Mouse (Mus musculus) megakaryocyte, embryonic 14.5 days (primary cell): ENCODE data around the gene Sh3pxd2b. TPM values are rescaled to one million over a fixed set of nuclear protein-coding genes. Genes with fewer than 3 reads are reported as not detected.

ENCODE experiments used
- H3K27me3 ChIP-seq: replicated peaks from 2 replicates; pipeline ENCODE3; 2012; ENCODE audit warnings: inconsistent platforms
- H3K36me3 ChIP-seq: replicated peaks from 2 replicates; pipeline ENCODE3; 2012; ENCODE audit warnings: low read length, inconsistent platforms, mixed read lengths
- H3K4me1 ChIP-seq: 2 replicates; pipeline ENCODE4 v1.6.1; 2012; ENCODE audit warnings: inconsistent platforms
- H3K4me3 ChIP-seq: replicated peaks from 2 replicates; pipeline ENCODE3; 2012; ENCODE audit warnings: moderate library complexity, mild to moderate bottlenecking, inconsistent platforms
- H3K9me3 ChIP-seq: 2 replicates; pipeline ENCODE4 v1.6.1; 2012; ENCODE audit warnings: inconsistent platforms
- FLI1 ChIP-seq: IDR thresholded peaks from 2 replicates; pipeline ENCODE4 v1.6.1; 2012; ENCODE audit warnings: low read length, inconsistent platforms, mixed read lengths
- GATA1 ChIP-seq: IDR thresholded peaks from 3 replicates; pipeline ENCODE4 v1.6.1; 2012; ENCODE audit warnings: mixed read lengths, low read length, inconsistent platforms, borderline replicate concordance
- polyA plus RNA-seq: library from polyadenylated mRNA; stranded (reverse); fragments of >175 nt; gene quantifications from 2 replicates; pipeline ENCODE4 v1.2.3, GENCODE M21; 2012; ENCODE audit warnings: low replicate concordance; ENCODE audit not compliant: insufficient read depth

Gene Sh3pxd2b
- polyA plus RNA-seq, 1 experiment: 2.1 TPM

DNA sequence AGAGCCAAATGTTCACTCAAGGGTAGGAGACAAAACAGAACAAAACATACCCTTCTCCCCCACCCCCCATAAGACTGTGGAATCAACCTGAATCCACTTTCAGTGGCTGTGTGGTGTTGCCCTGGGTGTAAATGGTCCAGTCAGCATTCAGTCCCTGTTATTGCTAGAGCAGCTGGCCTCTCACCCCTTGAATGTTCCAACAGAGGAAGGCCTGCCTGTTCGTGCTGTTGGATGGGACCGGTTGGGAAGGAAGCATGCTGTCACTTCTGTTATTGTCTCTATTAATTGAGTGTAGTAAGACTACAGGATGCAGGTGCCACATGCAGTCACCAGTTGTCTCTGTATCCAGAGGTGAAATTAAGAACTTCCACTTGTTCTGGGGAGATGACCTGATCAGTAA lies 40.4 kb downstream of the Sh3pxd2b start:
- H3K36me3 ChIP-seq: peaks cover 6% of the 10 kb centered on the region
- TF ChIP-seq GATA1: no peak
- TF ChIP-seq FLI1: no peak
- H3K27me3 ChIP-seq: peaks cover 2% of the 10 kb centered on the region
- no peaks in the 10 kb centered on the region for H3K4me1 ChIP-seq
- H3K4me3 ChIP-seq: no peak overlapping the region
- H3K9me3 ChIP-seq: no peaks in the 10 kb centered on the region

GRCm38 (mm10) chr11:32393095-32393494 lies 45.5 kb downstream of the Sh3pxd2b start:
- TF ChIP-seq FLI1 (no peak), GATA1 (no peak)
- H3K4me3 ChIP-seq: no peak overlapping the region
- H3K27me3 ChIP-seq: peaks cover 17% of the 10 kb centered on the region
- no peaks in the 10 kb centered on the region; the same call in 1 of the 2 replicates for H3K4me1 ChIP-seq
- H3K36me3 ChIP-seq: peaks cover 7% of the 10 kb centered on the region
- H3K9me3 ChIP-seq: no peaks in the 10 kb centered on the region

GRCm38 (mm10) chr11:32395791-32396190 lies 48.2 kb downstream of the Sh3pxd2b start:
- Histone ChIP-seq H3K9me3 (no peaks in the 10 kb centered on the region), H3K4me1 (peaks cover 5% of the 10 kb centered on the region), H3K4me3 (no peak overlapping the region), H3K27me3 (peaks cover 20% of the 10 kb centered on the region), H3K36me3 (peaks cover 4% of the 10 kb centered on the region)
- TF ChIP-seq GATA1 (no peak), FLI1 (no peak)

DNA sequence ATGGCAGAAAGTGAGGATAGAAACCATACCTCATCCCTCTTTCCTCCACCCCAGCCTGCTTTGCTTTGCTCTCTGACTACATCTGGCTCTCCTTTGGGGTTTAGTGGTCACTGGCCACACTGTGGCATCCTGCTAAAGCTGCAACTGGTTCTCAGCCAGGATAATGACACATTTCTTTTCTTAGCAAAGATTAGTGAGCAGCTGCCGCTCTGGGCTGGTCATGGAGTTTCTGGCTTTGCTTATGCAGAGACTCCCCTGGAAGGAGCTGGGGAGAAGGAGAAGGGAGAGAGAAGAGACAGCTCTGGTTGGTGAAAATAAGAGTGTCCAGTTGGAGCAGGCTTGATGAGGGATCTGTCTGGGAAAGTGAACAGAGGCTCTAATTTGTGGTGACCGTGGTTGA lies 50.8 kb downstream of the Sh3pxd2b start:
- H3K9me3 ChIP-seq: no peaks in the 10 kb centered on the region
- H3K36me3 ChIP-seq: peaks cover 6% of the 10 kb centered on the region
- peaks cover 9% of the 10 kb centered on the region for H3K4me1 ChIP-seq

DNA sequence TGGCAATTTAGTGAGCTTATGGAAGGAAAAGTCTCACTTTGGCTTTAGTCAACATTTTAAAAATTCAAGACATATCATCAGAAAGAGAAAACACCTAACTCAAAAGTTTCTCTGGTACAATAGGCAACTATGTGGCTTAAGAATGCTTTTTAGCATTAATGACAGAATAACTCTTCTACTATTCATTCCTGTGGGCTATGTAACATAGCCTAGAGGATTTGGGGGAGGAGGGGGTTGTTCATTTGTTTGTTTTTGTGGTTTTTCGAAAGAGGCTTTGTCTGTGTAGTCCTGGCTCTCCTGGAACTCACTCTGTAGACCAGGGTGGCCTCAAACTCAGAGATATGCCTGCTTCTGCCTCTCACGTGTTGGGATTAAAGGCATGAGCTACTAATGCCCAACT lies 51.6 kb downstream of the Sh3pxd2b start:
- TF ChIP-seq FLI1 (no peak), GATA1 (no peak)
- Histone ChIP-seq H3K36me3 (peaks cover 4% of the 10 kb centered on the region), H3K9me3 (no peaks in the 10 kb centered on the region)

More for the DNA sequence above, 50.8 kb downstream of the Sh3pxd2b start:
- H3K4me3 ChIP-seq: no peak overlapping the region
- TF ChIP-seq FLI1: no peak
- no peak for TF ChIP-seq GATA1
- peaks cover 29% of the 10 kb centered on the region for H3K27me3 ChIP-seq

GRCm38 (mm10) chr11:32402712-32403111 lies 55.1 kb downstream of the Sh3pxd2b start:
- no peak overlapping the region for H3K4me3 ChIP-seq
- H3K4me1 ChIP-seq: peaks cover 24% of the 10 kb centered on the region
- H3K9me3 ChIP-seq: no peaks in the 10 kb centered on the region
- no peak for TF ChIP-seq GATA1
- TF ChIP-seq FLI1: no peak
- H3K36me3 ChIP-seq: peaks cover 5% of the 10 kb centered on the region
- peaks cover 14% of the 10 kb centered on the region for H3K27me3 ChIP-seq

More for the DNA sequence above, 51.6 kb downstream of the Sh3pxd2b start:
- Histone ChIP-seq H3K27me3 (peaks cover 26% of the 10 kb centered on the region), H3K4me1 (peaks cover 9% of the 10 kb centered on the region), H3K4me3 (no peak overlapping the region)

DNA sequence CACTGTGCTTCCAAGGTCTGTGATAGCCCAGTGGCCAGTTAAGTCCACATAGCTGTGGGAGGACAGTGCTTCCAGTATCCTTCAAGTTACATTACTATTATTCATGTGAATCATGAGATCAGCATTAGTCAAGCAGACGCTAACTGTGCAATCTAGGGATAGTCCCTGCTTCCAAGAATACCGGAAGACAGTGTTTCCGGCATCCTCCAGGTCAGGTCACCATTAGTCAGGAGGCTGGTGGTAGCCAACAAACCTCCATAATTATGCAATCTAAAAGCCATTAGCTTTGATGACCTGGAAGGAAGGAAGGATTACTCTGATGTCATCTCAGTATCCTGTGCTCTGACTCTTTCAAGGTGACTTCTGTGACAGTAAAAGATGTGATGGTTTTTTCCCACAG lies 57.1 kb downstream of the Sh3pxd2b start:
- H3K9me3 ChIP-seq: no peaks in the 10 kb centered on the region
- peaks cover 5% of the 10 kb centered on the region for H3K36me3 ChIP-seq
- no peak overlapping the region for H3K4me3 ChIP-seq
- no peak for TF ChIP-seq GATA1
- no peak for TF ChIP-seq FLI1
- H3K27me3 ChIP-seq: peaks cover 16% of the 10 kb centered on the region
- peaks cover 31% of the 10 kb centered on the region for H3K4me1 ChIP-seq

DNA sequence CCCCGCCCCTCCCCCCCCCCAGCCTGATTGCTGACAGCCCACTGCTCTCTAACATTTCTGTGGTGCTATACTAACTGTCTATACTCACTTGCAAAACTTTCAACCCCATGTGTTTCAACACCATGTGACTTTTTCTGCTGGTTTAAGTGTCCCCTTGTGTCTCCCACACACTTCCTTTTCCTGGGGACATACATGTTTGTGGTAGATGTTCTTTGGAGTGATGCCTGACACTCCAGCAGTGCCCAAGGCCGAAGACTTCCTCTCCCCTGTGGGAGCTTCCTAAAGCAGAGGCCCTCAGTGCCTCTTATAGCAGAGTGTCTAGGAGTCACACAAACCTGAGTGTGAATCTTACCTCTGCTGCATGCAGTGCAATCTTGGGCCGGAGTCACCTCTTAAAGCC lies 60.2 kb downstream of the Sh3pxd2b start:
- Histone ChIP-seq H3K36me3 (peaks cover 2% of the 10 kb centered on the region), H3K27me3 (peaks cover 16% of the 10 kb centered on the region), H3K4me3 (no peak overlapping the region), H3K4me1 (peaks cover 40% of the 10 kb centered on the region), H3K9me3 (no peaks in the 10 kb centered on the region)
- TF ChIP-seq GATA1 (no peak), FLI1 (no peak)

- TF ChIP-seq FLI1 (no peak), GATA1 (no peak)
- Histone ChIP-seq H3K4me1 (peaks cover 38% of the 10 kb centered on the region), H3K9me3 (no peaks in the 10 kb centered on the region), H3K4me3 (no peak overlapping the region), H3K36me3 (peaks cover 3% of the 10 kb centered on the region), H3K27me3 (peaks cover 23% of the 10 kb centered on the region)
Observed at GRCm38 (mm10) chr11:32409052-32409451, 61.4 kb downstream of the Sh3pxd2b start.

DNA sequence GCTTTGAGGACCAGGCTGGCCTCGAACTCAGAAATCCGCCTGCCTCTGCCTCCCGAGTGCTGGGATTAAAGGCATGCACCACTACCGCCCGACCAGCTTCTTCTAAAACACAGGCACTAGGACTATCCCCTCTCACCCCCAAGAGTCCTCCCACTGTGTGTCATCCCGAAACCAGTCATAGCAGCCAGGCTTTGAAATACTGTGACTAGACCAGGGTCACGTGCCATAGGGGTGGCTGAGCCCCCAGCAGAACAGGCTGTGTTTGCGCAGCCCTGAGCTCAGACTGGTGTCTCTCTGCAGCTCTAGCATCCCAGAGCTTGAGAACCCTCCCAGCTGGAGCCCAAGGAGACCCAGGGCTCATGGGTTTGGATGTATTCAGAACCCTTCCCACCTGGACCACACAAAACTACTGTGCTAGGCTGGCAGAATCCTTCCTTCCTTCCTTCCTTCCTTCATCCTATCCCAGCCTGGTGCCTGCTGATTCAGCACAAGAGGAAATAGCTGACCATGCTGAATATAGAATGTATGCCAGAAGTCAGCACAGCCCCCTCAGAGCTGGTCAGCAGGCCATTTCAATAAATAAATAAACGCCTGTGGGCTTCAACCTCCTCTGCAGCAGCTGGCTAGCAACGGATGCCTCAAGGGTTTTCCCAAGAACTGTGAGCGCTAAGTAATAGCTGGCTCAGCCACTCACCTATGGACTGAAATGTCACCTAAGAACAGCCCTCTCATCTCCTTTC lies 62.4 kb downstream of the Sh3pxd2b start:
- Histone ChIP-seq H3K27me3 (peaks cover 26% of the 10 kb centered on the region), H3K9me3 (no peaks in the 10 kb centered on the region), H3K4me3 (no peak overlapping the region), H3K36me3 (peaks cover 4% of the 10 kb centered on the region), H3K4me1 (peaks cover 38% of the 10 kb centered on the region)
- no peak for TF ChIP-seq GATA1
- no peak for TF ChIP-seq FLI1
